Mouse (Mus musculus) urinary bladder, postnatal 10 days (tissue): ENCODE results near the gene Utp14b.

Experiments used
- DNase-seq: peaks from one replicate; pipeline ENCODE4 v3.0.0; 2022; ENCODE audit warnings: low spot score

The Utp14b gene

GRCm38 (mm10) chr1:78686872-78687271, 29.0 kb downstream of the Utp14b start:
- no peak for DNase-seq

GRCm38 (mm10) chr1:78688149-78688548, 30.3 kb downstream of the Utp14b start:
- no peak for DNase-seq

- DNase-seq = no peak
These were observed 36.8 kb downstream of the Utp14b start for GRCm38 (mm10) chr1:78694503-78695258.

- no peak for DNase-seq
These were observed 38.5 kb downstream of the Utp14b start for GRCm38 (mm10) chr1:78696305-78696704.

GRCm38 (mm10) chr1:78696903-78697302, 39.1 kb downstream of the Utp14b start:
- DNase-seq = no peak

- DNase-seq = no peak
These were observed 40.3 kb downstream of the Utp14b start for GRCm38 (mm10) chr1:78698138-78698537.

- DNase-seq = no peak
These were observed 43.9 kb downstream of the Utp14b start for GRCm38 (mm10) chr1:78701740-78702139.

GRCm38 (mm10) chr1:78702282-78702963, 44.6 kb downstream of the Utp14b start:
- DNase-seq = no peak

GRCm38 (mm10) chr1:78702964-78703285, 45.1 kb downstream of the Utp14b start:
- DNase-seq = no peak

GRCm38 (mm10) chr1:78706338-78706737, 48.5 kb downstream of the Utp14b start:
- no peak for DNase-seq

GRCm38 (mm10) chr1:78707280-78707679, 49.4 kb downstream of the Utp14b start:
- DNase-seq = no peak

- DNase-seq = no peak
These were observed 52.2 kb downstream of the Utp14b start for GRCm38 (mm10) chr1:78710026-78710425.

GRCm38 (mm10) chr1:78710613-78711329, 52.9 kb downstream of the Utp14b start:
- DNase-seq = no peak
